Mouse (Mus musculus) liver, embryonic 14.5 days (tissue): ENCODE results near the gene Cdc37. TPM values are rescaled to one million over a fixed set of nuclear protein-coding genes. Genes with fewer than 3 reads are reported as not detected.
A peak's percentile ranks its signal among the peaks of the same experiment; 100 is the strongest.

Experiments
- ATAC-seq: fragments of 200-750 bp; cut with Nextera tagmentation; 2 replicates; pipeline ENCODE4 v1.8.0; 2017; ENCODE audit warnings: moderate number of reproducible peaks, mild to moderate bottlenecking, moderate library complexity; ENCODE audit not compliant: insufficient read depth
- DNase-seq, 3 experiments: peaks; one replicate each; pipeline ENCODE4 v3.0.0-alpha.2; 2012 to 2013; ENCODE audit warnings: low read depth in 3 of 3, low spot score in 3 of 3
- H3K27ac ChIP-seq: fragments of 300-500 bp; sonication (generic); 2 replicates; pipeline ENCODE4 v1.5.1; 2014; ENCODE audit warnings: moderate library complexity, mild to moderate bottlenecking, control low read depth, inconsistent platforms
- H3K27me3 ChIP-seq: fragments of 300-500 bp; sonication (generic); 2 replicates; pipeline ENCODE4 v1.6.1; 2014; ENCODE audit warnings: mild to moderate bottlenecking, low read length, moderate library complexity; ENCODE audit not compliant: control insufficient read depth, insufficient read depth
- H3K36me3 ChIP-seq: fragments of 300-500 bp; sonication (generic); replicated peaks from 2 replicates; pipeline ENCODE4 v1.6.1; 2014; ENCODE audit warnings: low read depth; ENCODE audit not compliant: control insufficient read depth, insufficient read depth
- H3K4me1 ChIP-seq, 2 experiments: fragments of 200-500 bp in 1 of 2; fragments of 300-500 bp in 1 of 2; sonication (generic) in 1 of 2; replicated peaks; 2 replicates each; pipeline ENCODE4 v1.6.1; 2012 to 2014; ENCODE audit warnings: antibody characterized with exemption in 1 of 2, inconsistent platforms in 1 of 2, low read length in 1 of 2; ENCODE audit not compliant: control insufficient read depth in 2 of 2, insufficient read depth in 2 of 2
- H3K4me2 ChIP-seq: fragments of 300-500 bp; sonication (generic); 2 replicates; pipeline ENCODE4 v1.6.1; 2014; ENCODE audit warnings: low read depth, mild to moderate bottlenecking, control low read depth, moderate library complexity
- H3K4me3 ChIP-seq, 2 experiments: fragments of 200-500 bp in 1 of 2; fragments of 300-500 bp in 1 of 2; sonication (generic) in 1 of 2; 2 replicates each; pipeline ENCODE4 v1.5.1; 2012 to 2014; ENCODE audit warnings: low read depth in 2 of 2, low read length in 2 of 2, mild to moderate bottlenecking in 2 of 2, control low read depth in 1 of 2, inconsistent platforms in 1 of 2, moderate library complexity in 1 of 2; ENCODE audit not compliant: insufficient read depth in 1 of 2
- H3K9ac ChIP-seq: fragments of 300-500 bp; sonication (generic); replicated peaks from 2 replicates; pipeline ENCODE4 v1.6.1; 2014; ENCODE audit warnings: mild to moderate bottlenecking, control low read depth, moderate library complexity
- H3K9me3 ChIP-seq: fragments of 300-500 bp; sonication (generic); 2 replicates; pipeline ENCODE4 v1.6.1; 2016; ENCODE audit warnings: low read length, mixed read lengths; ENCODE audit not compliant: control insufficient read depth
- CTCF ChIP-seq: IDR thresholded peaks from 2 replicates; pipeline ENCODE4 v1.5.1; 2016; ENCODE audit warnings: antibody characterized with exemption, low read depth, control low read depth
- EP300 ChIP-seq: IDR thresholded peaks from 2 replicates; pipeline ENCODE4 v1.6.1; 2016; ENCODE audit warnings: antibody characterized with exemption, low read depth
- WGBS: fragments of 180-500 bp; shearing (Covaris S2); extraction: QIAGEN DNeasy Blood & Tissue Kit; methylation state at CpG from one replicate; pipeline ENCODE4 v1.1.7; 2014; ENCODE audit not compliant: insufficient replicate concordance; 5-methylcytosine and 5-hydroxymethylcytosine counted together
- polyA plus RNA-seq, 2 experiments: library from polyadenylated mRNA; depleted of rRNA in 1 of 2; stranded (reverse) in 1 of 2; unstranded in 1 of 2; fragments of >200 nt; fragmentation: Nextera tagmentation in 1 of 2; extraction: Ambion mirVana in 1 of 2; gene quantifications; 2 replicates each; pipeline versions ENCODE4 v1.2.1 to v1.2.3; 2012 to 2014

Gene Cdc37
- polyA plus RNA-seq, 2 experiments, result 118 to 123 TPM

- ATAC-seq (no peak), DNase-seq (no peak)
- Histone ChIP-seq H3K4me2 (no peak overlapping the region), H3K9me3 (no peaks in the 10 kb centered on the region), H3K36me3 (no peaks in the 10 kb centered on the region), H3K4me3 (no peak overlapping the region), H3K27me3 (no peaks in the 10 kb centered on the region), H3K4me1 (peaks cover 3 to 13% of the 10 kb centered on the region in 2 experiments; a peak in 2 of 4 replicates), H3K27ac (no peak overlapping the region), H3K9ac (no peak overlapping the region)
- 61% methylated on average over 12 of the region's 12 CpGs for WGBS
- TF ChIP-seq EP300 (no peak), CTCF (peak; percentile 54)
Measured at GRCm38 (mm10) chr9:21132102-21132775, 17.5 kb downstream of the Cdc37 start.

- DNase-seq (peak; percentile 86 to 89 (median 88)), ATAC-seq (peak; percentile 92)
- Histone ChIP-seq H3K4me3 (peak within 1 kb of the TSS; percentile 60 to 76), H3K27me3 (no peaks in the 10 kb centered on the region), H3K4me2 (peak within 1 kb of the TSS; percentile 77), H3K9ac (peak within 1 kb of the TSS; percentile 53), H3K9me3 (no peaks in the 10 kb centered on the region), H3K27ac (no peak within 1 kb of the TSS), H3K36me3 (no peaks in the 10 kb centered on the region; the same call in 1 of the 2 replicates), H3K4me1 (peaks cover 3 to 11% of the 10 kb centered on the region in 2 experiments; a peak in 2 of 4 replicates)
- TF ChIP-seq CTCF, result 0 out of 2 replicates have a peak, but pooled peaks have one; percentile 10
- TF ChIP-seq EP300, result no peak
- 5% methylated on average over 37 of the region's 37 CpGs for WGBS
Measured at GRCm38 (mm10) chr9:21131059-21131956, 18.5 kb downstream of the Cdc37 start, which contains the start of gene Tyk2. Gene Tyk2, minus strand, starts transcription at chr9:21131243.

- Histone ChIP-seq H3K4me3 (no peak overlapping the region), H3K9me3 (no peaks in the 10 kb centered on the region), H3K4me2 (no peak overlapping the region), H3K4me1 (peaks cover 0 to 4% of the 10 kb centered on the region in 2 experiments; a peak in 2 of 4 replicates), H3K27me3 (no peaks in the 10 kb centered on the region), H3K36me3 (no peaks in the 10 kb centered on the region; the same call in 1 of the 2 replicates), H3K27ac (no peak overlapping the region), H3K9ac (no peak overlapping the region)
- no peak for TF ChIP-seq EP300
- no peak for TF ChIP-seq CTCF
- DNase-seq (no peak), ATAC-seq (no peak)
- WGBS, result 39% methylated on average over 2 of the region's 2 CpGs
Measured at GRCm38 (mm10) chr9:21126259-21126627, 23.5 kb downstream of the Cdc37 start.

- Histone ChIP-seq H3K4me2 (no peak overlapping the region), H3K4me3 (no peak overlapping the region), H3K9me3 (no peaks in the 10 kb centered on the region), H3K36me3 (no peaks in the 10 kb centered on the region; the same call in 1 of the 2 replicates), H3K4me1 (peaks cover 0 to 4% of the 10 kb centered on the region in 2 experiments; a peak in 2 of 4 replicates), H3K27me3 (no peaks in the 10 kb centered on the region), H3K9ac (no peak overlapping the region), H3K27ac (no peak overlapping the region)
- ATAC-seq, result no peak
- TF ChIP-seq CTCF (no peak), EP300 (no peak)
- WGBS, result 69% methylated on average over 9 of the region's 9 CpGs
- no peak for DNase-seq
Measured at GRCm38 (mm10) chr9:21125502-21126258, 24.1 kb downstream of the Cdc37 start.
